Mouse (Mus musculus): ENCODE measurements at regions not wholly inside any gene's neighbourhood (a gene's known extent, or its start where the extent isn't known, plus 50 kb on each side); places are given as distances from the start of the nearest gene placed in this dataset.

DNA sequence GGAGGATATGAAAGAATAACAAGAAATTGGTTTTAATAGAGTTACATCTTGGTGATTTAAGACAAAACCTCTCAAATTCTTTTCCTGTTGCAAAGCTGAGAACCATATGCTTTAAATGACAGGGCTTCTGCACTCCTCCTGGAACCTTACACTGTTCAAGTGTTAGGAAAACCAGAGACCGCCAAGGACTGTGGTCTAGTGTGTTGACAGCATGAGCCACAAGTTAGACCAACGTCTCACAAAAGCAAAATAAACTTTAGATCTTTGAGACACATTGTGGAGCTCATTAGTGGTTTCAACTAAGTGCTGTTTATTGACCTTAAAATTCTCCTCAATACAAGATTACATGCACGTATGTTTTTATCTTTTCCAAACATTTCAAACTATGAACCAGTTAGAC is 402.9 kb upstream of the Kif18a start:
- TF ChIP-seq CTCF (IDR thresholded peaks at IDR 0.05) (no peak), EP300 (IDR thresholded peaks at IDR 0.05) (no peak)

Data from lung, postnatal 0 days (tissue).